Mouse (Mus musculus): Measurements from ENCODE around the gene Hgd. TPM values are rescaled to one million over a fixed set of nuclear protein-coding genes. Genes with fewer than 3 reads are reported as not detected.

Gene Hgd
- polyA plus RNA-seq, 1 experiment, result 0.02 TPM

DNA sequence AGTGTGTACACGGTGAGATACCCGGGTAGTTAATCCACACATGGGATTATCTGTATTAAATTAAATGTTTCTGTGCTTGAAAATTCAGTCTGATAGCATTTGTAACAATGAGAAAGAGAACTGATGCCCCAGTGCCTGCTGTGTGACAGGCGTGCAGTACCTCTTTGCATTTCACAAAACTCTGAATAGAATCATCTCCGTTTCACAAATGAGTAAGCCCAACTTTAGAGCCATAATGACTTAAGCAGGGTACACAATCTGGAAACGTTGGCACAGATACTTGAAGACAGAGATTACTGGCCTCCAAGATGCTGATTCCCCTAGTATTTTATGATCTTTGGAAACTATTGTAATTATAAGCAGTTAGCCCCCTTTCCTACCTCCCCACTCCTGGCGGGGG is 13.8 kb upstream of the Hgd start:
- H3K36me3 ChIP-seq (ENCODE audit: control insufficient read depth, insufficient read depth), result no peaks in the 10 kb centered on the region
- H3K4me2 ChIP-seq (ENCODE audit: low read depth), result no peak overlapping the region
- no peaks in the 10 kb centered on the region for H3K79me2 ChIP-seq (ENCODE audit: control insufficient read depth, insufficient read depth)
- H3ac ChIP-seq (ENCODE audit: control insufficient read depth, insufficient read length), result no peak overlapping the region
- TF ChIP-seq TCF3 (IDR thresholded peaks at IDR 0.05; ENCODE audit: insufficient read length, low read depth) (no peak), USF1 (IDR thresholded peaks at IDR 0.05; ENCODE audit: low read depth) (no peak), REST (IDR thresholded peaks at IDR 0.05; ENCODE audit: insufficient read depth, insufficient read length) (no peak), MYOD1 (IDR thresholded peaks at IDR 0.05; ENCODE audit: control insufficient read depth in 1 of 3, insufficient read length in 2 of 3, low read depth in 2 of 3) (no peak)
- no peak overlapping the region for H3K4me3 ChIP-seq
- no peaks in the 10 kb centered on the region for H3K27me3 ChIP-seq (ENCODE audit: control insufficient read depth, insufficient read depth, insufficient read length)

- no peak for TF ChIP-seq CEBPB (IDR thresholded peaks at IDR 0.05; ENCODE audit: insufficient read depth, poor library complexity, severe bottlenecking)
- TF ChIP-seq POLR2A (IDR thresholded peaks at IDR 0.05; ENCODE audit: insufficient read length, low read depth), result no peak
- TF ChIP-seq MYOG (IDR thresholded peaks at IDR 0.05; ENCODE audit: control insufficient read depth in 1 of 3, insufficient read depth in 1 of 3, insufficient read length in 2 of 3, low read depth in 2 of 3), result no peak
- H3K79me2 ChIP-seq (ENCODE audit: control insufficient read depth, insufficient read depth), result no peaks in the 10 kb centered on the region
- H3K27me3 ChIP-seq (ENCODE audit: control insufficient read depth, insufficient read depth, insufficient read length), result no peaks in the 10 kb centered on the region
- H3K36me3 ChIP-seq (ENCODE audit: control insufficient read depth, insufficient read depth), result peaks cover 1% of the 10 kb centered on the region
- H3K4me2 ChIP-seq (ENCODE audit: low read depth), result no peak overlapping the region
- no peak overlapping the region for H3K4me3 ChIP-seq
- H3ac ChIP-seq (ENCODE audit: control insufficient read depth, insufficient read length), result no peak overlapping the region
Observed at GRCm38 (mm10) chr16:37567113-37568050, 12.6 kb upstream of the Hgd start.

DNA sequence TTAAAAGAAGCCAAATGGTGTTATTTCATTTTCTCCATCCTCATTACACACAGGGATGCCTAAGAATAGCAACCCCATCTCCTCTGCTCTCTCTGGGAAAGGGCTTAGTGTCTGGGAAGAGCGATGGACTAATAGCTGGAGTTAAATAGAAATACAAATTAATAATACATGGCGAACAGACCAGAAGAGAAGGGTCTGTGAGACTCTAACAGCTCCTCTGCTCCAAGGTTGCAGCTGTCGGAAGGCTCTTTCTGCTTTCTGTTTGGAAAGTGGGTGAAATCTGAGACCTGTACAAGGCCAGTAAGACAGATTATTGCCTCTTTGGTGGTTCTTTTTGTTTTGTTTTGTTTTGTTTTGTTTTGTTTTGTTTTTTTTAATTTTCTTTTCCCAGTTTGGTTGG is 8.4 kb upstream of the Hgd start:
- H3K4me3 ChIP-seq, result no peak overlapping the region
- TF ChIP-seq TCF12 (IDR thresholded peaks at IDR 0.05; ENCODE audit: insufficient read depth, poor library complexity, severe bottlenecking) (no peak), MYOG (IDR thresholded peaks at IDR 0.05; ENCODE audit: control insufficient read depth in 1 of 3, insufficient read depth in 1 of 3, insufficient read length in 2 of 3, low read depth in 2 of 3) (no peak), MAX (IDR thresholded peaks at IDR 0.05; ENCODE audit: low read depth) (no peak), USF1 (IDR thresholded peaks at IDR 0.05; ENCODE audit: low read depth) (no peak), SRF (IDR thresholded peaks at IDR 0.05; ENCODE audit: control insufficient read depth, insufficient read length, low read depth) (no peak), TCF3 (IDR thresholded peaks at IDR 0.05; ENCODE audit: insufficient read length, low read depth) (no peak), MYOD1 (IDR thresholded peaks at IDR 0.05; ENCODE audit: control insufficient read depth in 1 of 3, insufficient read length in 2 of 3, low read depth in 2 of 3) (no peak), CEBPB (IDR thresholded peaks at IDR 0.05; ENCODE audit: insufficient read depth, poor library complexity, severe bottlenecking) (no peak), POLR2AphosphoS2 (IDR thresholded peaks at IDR 0.05; ENCODE audit: insufficient read length, low read depth) (no peak), E2F4 (IDR thresholded peaks at IDR 0.05; ENCODE audit: insufficient read depth) (no peak), POLR2A (IDR thresholded peaks at IDR 0.05; ENCODE audit: insufficient read length, low read depth) (no peak), REST (IDR thresholded peaks at IDR 0.05; ENCODE audit: insufficient read depth, insufficient read length) (no peak)
- H3K36me3 ChIP-seq (ENCODE audit: control insufficient read depth, insufficient read depth), result peaks cover 3% of the 10 kb centered on the region
- H3K79me2 ChIP-seq (ENCODE audit: control insufficient read depth, insufficient read depth), result no peaks in the 10 kb centered on the region
- no peaks in the 10 kb centered on the region for H3K27me3 ChIP-seq (ENCODE audit: control insufficient read depth, insufficient read depth, insufficient read length)
- H3ac ChIP-seq (ENCODE audit: control insufficient read depth, insufficient read length), result no peak overlapping the region
- H3K4me2 ChIP-seq (ENCODE audit: low read depth), result no peak overlapping the region

GRCm38 (mm10) chr16:37572117-37572754 is 7.7 kb upstream of the Hgd start:
- TF ChIP-seq CEBPB (IDR thresholded peaks at IDR 0.05; ENCODE audit: insufficient read depth, poor library complexity, severe bottlenecking) (no peak), E2F4 (IDR thresholded peaks at IDR 0.05; ENCODE audit: insufficient read depth) (no peak), MYOD1 (IDR thresholded peaks at IDR 0.05; ENCODE audit: control insufficient read depth in 1 of 3, insufficient read length in 2 of 3, low read depth in 2 of 3) (no peak), TCF12 (IDR thresholded peaks at IDR 0.05; ENCODE audit: insufficient read depth, poor library complexity, severe bottlenecking) (no peak), POLR2A (IDR thresholded peaks at IDR 0.05; ENCODE audit: insufficient read length, low read depth) (no peak), REST (IDR thresholded peaks at IDR 0.05; ENCODE audit: insufficient read depth, insufficient read length) (no peak), MYOG (IDR thresholded peaks at IDR 0.05; ENCODE audit: control insufficient read depth in 1 of 3, insufficient read depth in 1 of 3, insufficient read length in 2 of 3, low read depth in 2 of 3) (no peak), SRF (IDR thresholded peaks at IDR 0.05; ENCODE audit: control insufficient read depth, insufficient read length, low read depth) (no peak), USF1 (IDR thresholded peaks at IDR 0.05; ENCODE audit: low read depth) (no peak), TCF3 (IDR thresholded peaks at IDR 0.05; ENCODE audit: insufficient read length, low read depth) (no peak), MAX (IDR thresholded peaks at IDR 0.05; ENCODE audit: low read depth) (no peak)
- H3K79me2 ChIP-seq (ENCODE audit: control insufficient read depth, insufficient read depth), result no peaks in the 10 kb centered on the region
- H3ac ChIP-seq (ENCODE audit: control insufficient read depth, insufficient read length), result no peak overlapping the region
- no peaks in the 10 kb centered on the region for H3K27me3 ChIP-seq (ENCODE audit: control insufficient read depth, insufficient read depth, insufficient read length)
- H3K36me3 ChIP-seq (ENCODE audit: control insufficient read depth, insufficient read depth), result peaks cover 3% of the 10 kb centered on the region
- no peak overlapping the region for H3K4me2 ChIP-seq (ENCODE audit: low read depth)
- H3K4me3 ChIP-seq, result no peak overlapping the region

GRCm38 (mm10) chr16:37573061-37573460 is 6.9 kb upstream of the Hgd start:
- Histone ChIP-seq H3K4me2 (ENCODE audit: low read depth) (no peak overlapping the region), H3K27me3 (ENCODE audit: control insufficient read depth, insufficient read depth, insufficient read length) (no peaks in the 10 kb centered on the region), H3K36me3 (ENCODE audit: control insufficient read depth, insufficient read depth) (peaks cover 3% of the 10 kb centered on the region), H3ac (ENCODE audit: control insufficient read depth, insufficient read length) (no peak overlapping the region), H3K79me2 (ENCODE audit: control insufficient read depth, insufficient read depth) (no peaks in the 10 kb centered on the region), H3K4me3 (no peak overlapping the region)
- TF ChIP-seq POLR2AphosphoS2 (IDR thresholded peaks at IDR 0.05; ENCODE audit: insufficient read length, low read depth), result no peak
- no peak for TF ChIP-seq MYOD1 (IDR thresholded peaks at IDR 0.05; ENCODE audit: control insufficient read depth in 1 of 3, insufficient read length in 2 of 3, low read depth in 2 of 3)
- no peak for TF ChIP-seq POLR2A (IDR thresholded peaks at IDR 0.05; ENCODE audit: insufficient read length, low read depth)
- TF ChIP-seq MAX (IDR thresholded peaks at IDR 0.05; ENCODE audit: low read depth), result no peak
- no peak for TF ChIP-seq CEBPB (IDR thresholded peaks at IDR 0.05; ENCODE audit: insufficient read depth, poor library complexity, severe bottlenecking)
- no peak for TF ChIP-seq SRF (IDR thresholded peaks at IDR 0.05; ENCODE audit: control insufficient read depth, insufficient read length, low read depth)
- no peak for TF ChIP-seq USF1 (IDR thresholded peaks at IDR 0.05; ENCODE audit: low read depth)
- TF ChIP-seq MYOG (IDR thresholded peaks at IDR 0.05; ENCODE audit: control insufficient read depth in 1 of 3, insufficient read depth in 1 of 3, insufficient read length in 2 of 3, low read depth in 2 of 3), result no peak
- TF ChIP-seq REST (IDR thresholded peaks at IDR 0.05; ENCODE audit: insufficient read depth, insufficient read length), result no peak
- no peak for TF ChIP-seq TCF3 (IDR thresholded peaks at IDR 0.05; ENCODE audit: insufficient read length, low read depth)
- no peak for TF ChIP-seq TCF12 (IDR thresholded peaks at IDR 0.05; ENCODE audit: insufficient read depth, poor library complexity, severe bottlenecking)
- TF ChIP-seq E2F4 (IDR thresholded peaks at IDR 0.05; ENCODE audit: insufficient read depth), result no peak

Measured in myocyte (in vitro differentiated cells).